Mouse (Mus musculus) midbrain, embryonic 11.5 days (tissue): ENCODE data around the gene Stk33. TPM values are rescaled to one million over a fixed set of nuclear protein-coding genes. Genes with fewer than 3 reads are reported as not detected.

ENCODE experiments used
- ATAC-seq: fragments of 200-750 bp; cut with Nextera tagmentation; 2 replicates; pipeline ENCODE4 v1.8.0; 2017; ENCODE audit warnings: moderate TSS enrichment, moderate library complexity; ENCODE audit not compliant: low FRiP score
- DNase-seq: peaks from one replicate; pipeline ENCODE4 v3.0.0; 2015; ENCODE audit warnings: low spot score; ENCODE audit errors: missing footprints
- H3K27ac ChIP-seq: fragments of 300-500 bp; sonication (generic); 2 replicates; pipeline ENCODE4 v1.5.1; 2014; ENCODE audit warnings: low read depth, low read length
- H3K27me3 ChIP-seq: fragments of 300-500 bp; sonication (generic); 2 replicates; pipeline ENCODE4 v1.6.1; 2014; ENCODE audit warnings: mild to moderate bottlenecking, low read length, moderate library complexity, mixed read lengths; ENCODE audit not compliant: control insufficient read depth, insufficient read depth
- H3K36me3 ChIP-seq: fragments of 300-500 bp; sonication (generic); 2 replicates; pipeline ENCODE4 v1.6.1; 2014; ENCODE audit warnings: mild to moderate bottlenecking, low read length, moderate library complexity, mixed read lengths; ENCODE audit not compliant: control insufficient read depth, insufficient read depth
- H3K4me1 ChIP-seq: fragments of 300-500 bp; sonication (generic); 2 replicates; pipeline ENCODE4 v1.6.1; 2014; ENCODE audit warnings: low read length; ENCODE audit not compliant: control insufficient read depth, insufficient read depth
- H3K4me2 ChIP-seq: fragments of 300-500 bp; sonication (generic); 2 replicates; pipeline ENCODE4 v1.6.1; 2014; ENCODE audit warnings: mild to moderate bottlenecking, moderate library complexity
- H3K4me3 ChIP-seq: fragments of 300-500 bp; sonication (generic); 2 replicates; pipeline ENCODE4 v1.5.1; 2014; ENCODE audit warnings: low read depth, low read length
- H3K9ac ChIP-seq: fragments of 300-500 bp; sonication (generic); 2 replicates; pipeline ENCODE4 v1.6.1; 2014; ENCODE audit warnings: low read length
- H3K9me3 ChIP-seq: fragments of 300-500 bp; sonication (generic); 2 replicates; pipeline ENCODE4 v1.6.1; 2016; ENCODE audit warnings: low read length; ENCODE audit not compliant: control insufficient read depth
- WGBS: fragments of 180-500 bp; shearing (Covaris S2); extraction: QIAGEN DNeasy Blood & Tissue Kit; methylation state at CpG from one replicate; pipeline ENCODE4 v1.1.7; 2014; 5-methylcytosine and 5-hydroxymethylcytosine counted together
- polyA plus RNA-seq: library from polyadenylated mRNA; unstranded; fragments of >200 nt; fragmentation: Nextera tagmentation; extraction: Ambion mirVana; gene quantifications from 2 replicates; pipeline ENCODE4 v1.2.1, GENCODE M21; 2014

Stk33 gene
- polyA plus RNA-seq, 1 experiment from 2014 or later = 28.4 TPM

DNA sequence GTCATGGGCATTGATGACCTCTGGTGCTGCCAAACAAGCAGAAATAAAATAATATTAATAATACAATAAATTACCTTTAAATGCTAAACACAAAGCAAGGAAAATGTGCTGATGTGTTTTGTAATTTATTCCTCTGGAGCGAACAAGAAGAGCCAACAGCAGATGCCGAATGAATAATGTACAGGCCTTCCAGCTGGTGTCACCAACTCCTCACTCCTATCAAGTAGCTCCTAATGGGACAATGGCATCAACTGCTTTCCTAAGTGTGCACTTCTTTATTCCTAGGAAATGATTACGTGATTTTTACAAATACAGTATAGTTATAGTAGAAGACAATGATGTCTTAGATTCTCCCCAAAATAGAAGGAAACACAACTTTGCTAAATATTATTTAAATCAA, 113.2 kb downstream of the Stk33 start:
- no peak overlapping the region for H3K4me2 ChIP-seq
- DNase-seq (no peak), ATAC-seq (no peak)
- H3K27ac ChIP-seq = no peak overlapping the region
- H3K4me3 ChIP-seq = no peak overlapping the region
- H3K9ac ChIP-seq = no peak overlapping the region
- WGBS = 84% methylated on average over 3 of the region's 3 CpGs
- H3K27me3 ChIP-seq = no peaks in the 10 kb centered on the region
- no peaks in the 10 kb centered on the region for H3K36me3 ChIP-seq
- H3K4me1 ChIP-seq = no peaks in the 10 kb centered on the region
- H3K9me3 ChIP-seq = no peaks in the 10 kb centered on the region

- Histone ChIP-seq H3K9ac (no peak overlapping the region), H3K4me1 (no peaks in the 10 kb centered on the region), H3K36me3 (no peaks in the 10 kb centered on the region), H3K4me3 (no peak overlapping the region), H3K27me3 (no peaks in the 10 kb centered on the region), H3K4me2 (no peak overlapping the region), H3K27ac (0 out of 2 replicates have a peak overlapping the region, but pooled peaks have one; percentile 7), H3K9me3 (no peaks in the 10 kb centered on the region)
- WGBS = 86% methylated on average over 9 of the region's 9 CpGs
- DNase-seq (peak; percentile 45), ATAC-seq (no peak)
Measured at GRCm38 (mm10) chr7:109325169-109325568, 113.7 kb downstream of the Stk33 start.

GRCm38 (mm10) chr7:109309506-109309905, 129.4 kb downstream of the Stk33 start:
- 74% methylated on average over 2 of the region's 2 CpGs for WGBS
- Histone ChIP-seq H3K4me3 (no peak overlapping the region), H3K27ac (no peak overlapping the region), H3K9ac (no peak overlapping the region), H3K36me3 (no peaks in the 10 kb centered on the region), H3K9me3 (no peaks in the 10 kb centered on the region), H3K4me1 (no peaks in the 10 kb centered on the region), H3K4me2 (no peak overlapping the region), H3K27me3 (no peaks in the 10 kb centered on the region)
- ATAC-seq = no peak
- DNase-seq = peak; percentile 71

GRCm38 (mm10) chr7:109295807-109296206, 143.1 kb downstream of the Stk33 start:
- no peaks in the 10 kb centered on the region for H3K4me1 ChIP-seq
- no peaks in the 10 kb centered on the region for H3K9me3 ChIP-seq
- no peaks in the 10 kb centered on the region for H3K36me3 ChIP-seq
- no peaks in the 10 kb centered on the region for H3K27me3 ChIP-seq
- no peak overlapping the region for H3K4me2 ChIP-seq
- H3K27ac ChIP-seq = no peak overlapping the region
- DNase-seq = no peak
- H3K9ac ChIP-seq = no peak overlapping the region
- H3K4me3 ChIP-seq = no peak overlapping the region
- no peak for ATAC-seq
- 96% methylated on average over 3 of the region's 3 CpGs for WGBS

GRCm38 (mm10) chr7:109295351-109295750, 143.5 kb downstream of the Stk33 start:
- H3K4me2 ChIP-seq = no peak overlapping the region
- 75% methylated on average over 5 of the region's 5 CpGs for WGBS
- H3K4me1 ChIP-seq = no peaks in the 10 kb centered on the region
- no peaks in the 10 kb centered on the region for H3K9me3 ChIP-seq
- DNase-seq (peak; percentile 77), ATAC-seq (no peak)
- no peaks in the 10 kb centered on the region for H3K27me3 ChIP-seq
- no peaks in the 10 kb centered on the region for H3K36me3 ChIP-seq
- no peak overlapping the region for H3K9ac ChIP-seq
- no peak overlapping the region for H3K4me3 ChIP-seq
- no peak overlapping the region for H3K27ac ChIP-seq

- ATAC-seq = peak; percentile 69; the same call in 1 of the 2 replicates
- WGBS = 14% methylated on average over 2 of the region's 2 CpGs
Measured at GRCm38 (mm10) chr7:109290501-109290900, 148.4 kb downstream of the Stk33 start.

GRCm38 (mm10) chr7:109289106-109289505, 149.8 kb downstream of the Stk33 start:
- Histone ChIP-seq H3K36me3 (no peaks in the 10 kb centered on the region), H3K27ac (no peak overlapping the region), H3K9ac (no peak overlapping the region), H3K4me3 (no peak overlapping the region), H3K9me3 (no peaks in the 10 kb centered on the region), H3K27me3 (no peaks in the 10 kb centered on the region), H3K4me2 (no peak overlapping the region), H3K4me1 (no peaks in the 10 kb centered on the region)
- DNase-seq = no peak
- WGBS = 75% methylated on average over 6 of the region's 6 CpGs
- no peak for ATAC-seq

More at GRCm38 (mm10) chr7:109290501-109290900, 148.4 kb downstream of the Stk33 start:
- no peaks in the 10 kb centered on the region for H3K36me3 ChIP-seq
- no peak overlapping the region for H3K4me2 ChIP-seq
- no peak overlapping the region for H3K9ac ChIP-seq
- no peak overlapping the region for H3K4me3 ChIP-seq
- no peak overlapping the region for H3K27ac ChIP-seq
- no peaks in the 10 kb centered on the region for H3K9me3 ChIP-seq
- no peaks in the 10 kb centered on the region for H3K4me1 ChIP-seq
- no peaks in the 10 kb centered on the region for H3K27me3 ChIP-seq
- peak; percentile 77 for DNase-seq

- H3K4me3 ChIP-seq = no peak overlapping the region
- WGBS = 92% methylated on average over 4 of the region's 4 CpGs
- H3K9ac ChIP-seq = no peak overlapping the region
- DNase-seq (no peak), ATAC-seq (no peak)
- no peaks in the 10 kb centered on the region for H3K4me1 ChIP-seq
- no peaks in the 10 kb centered on the region for H3K36me3 ChIP-seq
- no peaks in the 10 kb centered on the region for H3K9me3 ChIP-seq
- no peaks in the 10 kb centered on the region for H3K27me3 ChIP-seq
- H3K27ac ChIP-seq = no peak overlapping the region
- H3K4me2 ChIP-seq = no peak overlapping the region
Measured at GRCm38 (mm10) chr7:109282106-109282505, 156.8 kb downstream of the Stk33 start.

DNA sequence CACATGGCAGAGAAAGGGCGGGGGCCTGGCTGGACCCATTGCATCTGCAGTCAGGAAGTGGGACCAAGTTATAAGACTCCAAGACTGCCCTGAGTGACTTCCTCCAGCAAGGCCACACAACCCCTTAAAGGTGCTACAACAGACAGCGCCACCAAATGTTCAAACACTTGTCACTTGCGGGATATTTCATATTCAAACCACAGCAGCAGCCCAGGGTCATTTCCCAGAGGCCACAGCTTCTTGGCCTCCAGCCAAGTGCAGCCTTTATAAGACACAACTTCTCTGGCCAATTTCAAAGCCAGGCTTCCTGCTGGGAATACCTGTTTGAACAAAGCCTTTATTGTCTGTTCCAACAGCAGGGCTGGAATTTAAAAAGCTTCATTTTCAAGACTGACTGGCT, 162.3 kb downstream of the Stk33 start:
- H3K4me1 ChIP-seq = no peaks in the 10 kb centered on the region
- 87% methylated on average over 3 of the region's 3 CpGs for WGBS
- H3K4me2 ChIP-seq = no peak overlapping the region
- H3K9ac ChIP-seq = no peak overlapping the region
- H3K9me3 ChIP-seq = no peaks in the 10 kb centered on the region
- H3K36me3 ChIP-seq = no peaks in the 10 kb centered on the region
- no peak overlapping the region for H3K4me3 ChIP-seq
- H3K27me3 ChIP-seq = no peaks in the 10 kb centered on the region
- no peak overlapping the region for H3K27ac ChIP-seq
- ATAC-seq = no peak
- DNase-seq = no peak

GRCm38 (mm10) chr7:109275901-109276300, 163.0 kb downstream of the Stk33 start:
- Histone ChIP-seq H3K27ac (no peak overlapping the region), H3K36me3 (no peaks in the 10 kb centered on the region), H3K9ac (no peak overlapping the region), H3K27me3 (no peaks in the 10 kb centered on the region), H3K4me1 (no peaks in the 10 kb centered on the region), H3K4me3 (no peak overlapping the region), H3K4me2 (no peak overlapping the region), H3K9me3 (no peaks in the 10 kb centered on the region)
- ATAC-seq = no peak
- 82% methylated on average over 4 of the region's 4 CpGs for WGBS
- DNase-seq = no peak
